Mouse (Mus musculus) adrenal gland, postnatal 4 days (tissue): ENCODE data around the gene Srcap. TPM values are rescaled to one million over a fixed set of nuclear protein-coding genes. Genes with fewer than 3 reads are reported as not detected.

Source experiments
- DNase-seq, 2 experiments: peaks; one replicate each; pipeline ENCODE4 v3.0.0; 2021 to 2022; ENCODE audit warnings: low spot score in 2 of 2, mixed read lengths in 2 of 2
- total RNA-seq, 2 experiments: library from RNA; stranded (reverse); gene quantifications; 2 replicates each; pipeline ENCODE4 v1.2.3; 2021

Gene Srcap
- total RNA-seq, 2 experiments from 2014 or later: 111 to 118 TPM

DNA sequence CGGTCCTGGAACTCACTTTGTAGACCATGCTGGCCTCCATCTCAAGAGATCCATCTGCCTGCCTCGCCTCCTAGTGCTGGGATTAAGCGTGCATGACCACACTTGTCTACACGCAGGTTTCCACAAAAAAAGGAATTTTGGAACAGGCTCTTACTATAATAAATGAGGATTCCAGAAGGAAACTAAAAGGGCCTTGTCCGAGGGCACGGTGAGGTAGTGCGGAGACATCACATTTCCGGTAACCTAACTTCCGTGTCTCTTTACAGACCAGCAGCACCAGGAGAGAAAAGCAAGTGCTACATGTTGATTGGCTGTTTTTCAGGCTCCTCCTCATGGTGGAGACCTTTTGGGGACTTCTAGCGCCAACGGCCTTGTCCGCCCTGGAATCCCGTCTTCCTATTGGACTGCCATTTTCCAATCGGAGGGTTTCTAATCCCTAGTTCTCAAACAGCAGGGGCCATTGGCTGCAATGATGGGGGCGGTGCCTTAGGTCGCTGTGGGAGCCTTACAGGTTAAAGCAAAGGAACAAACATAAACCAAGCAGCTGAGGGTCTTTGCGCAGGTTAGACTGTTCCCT lies 61.2 kb downstream of the Srcap start, which contains the start of gene Phkg2:
Phkg2 (plus strand) TSS at position 446 of the 577 bp plus-strand sequence.
- peak; percentile 54 to 83 for DNase-seq

DNA sequence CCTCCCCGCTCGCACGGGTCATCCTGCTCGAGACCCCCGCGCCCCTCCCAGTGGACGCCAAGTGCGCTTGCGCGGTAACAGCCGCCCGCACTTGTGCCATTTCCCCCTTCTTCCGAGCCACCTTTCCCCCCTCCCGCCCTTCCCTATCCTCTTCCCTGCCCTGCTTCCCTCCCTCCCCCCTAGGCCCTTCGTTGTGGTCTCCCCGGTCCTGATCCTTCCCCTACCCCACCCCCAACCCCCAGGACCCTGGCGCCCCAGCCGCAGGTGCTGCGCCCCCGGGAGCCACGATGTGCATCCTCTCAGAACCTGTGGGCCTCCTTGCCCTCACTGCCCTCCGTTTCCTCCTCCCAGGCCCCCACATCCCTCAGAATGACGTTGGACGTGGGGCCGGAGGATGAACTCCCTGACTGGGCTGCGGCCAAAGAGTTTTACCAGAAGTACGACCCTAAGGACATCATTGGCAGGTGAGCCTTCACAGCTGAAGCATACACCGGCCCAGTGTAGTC lies 61.8 kb downstream of the Srcap start:
- no peak for DNase-seq

DNA sequence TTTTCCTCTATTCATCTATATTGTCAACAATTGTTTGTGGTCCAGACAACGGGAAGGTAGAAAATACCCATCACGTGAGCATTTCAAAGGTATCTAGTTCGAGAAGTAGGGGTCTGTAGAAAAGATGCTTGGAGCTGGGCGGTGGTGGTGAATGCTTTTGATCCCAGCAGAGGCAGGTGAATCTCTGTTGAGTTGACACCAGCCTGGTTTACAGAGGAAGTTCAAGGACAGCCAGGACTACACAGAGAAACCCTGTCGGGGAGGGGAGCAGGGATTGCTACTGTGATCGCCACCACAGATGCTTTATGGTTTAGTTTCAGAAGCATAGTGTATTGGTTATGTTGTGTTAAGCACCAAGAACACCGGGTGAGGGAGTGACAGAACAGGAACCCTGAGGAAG lies 62.3 kb downstream of the Srcap start:
- DNase-seq: no peak

DNA sequence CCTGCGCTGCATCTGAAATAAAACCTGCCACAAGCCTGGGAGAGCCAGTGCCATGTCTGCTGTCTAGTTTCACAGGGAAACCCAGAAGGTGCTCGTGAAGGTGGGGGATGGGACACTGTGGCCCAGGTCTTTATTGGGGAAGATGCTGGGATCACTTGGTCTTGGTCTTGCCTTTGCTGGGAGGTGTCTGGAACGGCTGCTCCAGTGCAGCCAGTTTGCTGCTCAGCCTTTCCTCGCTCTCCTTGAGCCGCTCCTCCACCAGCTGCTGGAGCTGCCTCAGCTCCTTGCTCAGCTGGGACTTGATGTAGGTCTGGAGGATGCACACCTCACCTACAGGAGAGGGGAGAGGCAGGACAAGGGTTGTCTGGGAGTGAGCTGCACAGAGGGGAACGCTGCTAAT lies 71.5 kb downstream of the Srcap start:
- no peak for DNase-seq

DNA sequence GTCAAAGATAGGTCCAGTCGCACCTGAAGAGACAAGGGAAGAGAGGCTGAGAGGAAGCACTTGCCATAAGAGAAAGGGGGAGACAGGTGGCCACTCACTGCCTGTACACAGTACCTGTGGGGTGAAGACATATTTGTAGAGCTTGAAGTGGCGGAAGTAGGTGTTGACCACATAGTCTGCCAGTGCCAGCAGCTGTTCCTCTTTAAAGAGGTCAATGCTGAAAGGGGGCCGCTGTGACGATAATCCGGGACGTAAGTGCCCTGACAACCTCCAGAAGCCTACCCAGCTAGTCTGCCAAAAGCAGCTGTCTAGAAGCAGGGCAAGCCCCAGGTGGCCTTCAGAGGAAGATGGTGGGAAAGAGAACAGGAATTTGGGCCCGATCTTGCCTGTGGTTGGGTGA lies 73.2 kb downstream of the Srcap start:
- DNase-seq: no peak

DNA sequence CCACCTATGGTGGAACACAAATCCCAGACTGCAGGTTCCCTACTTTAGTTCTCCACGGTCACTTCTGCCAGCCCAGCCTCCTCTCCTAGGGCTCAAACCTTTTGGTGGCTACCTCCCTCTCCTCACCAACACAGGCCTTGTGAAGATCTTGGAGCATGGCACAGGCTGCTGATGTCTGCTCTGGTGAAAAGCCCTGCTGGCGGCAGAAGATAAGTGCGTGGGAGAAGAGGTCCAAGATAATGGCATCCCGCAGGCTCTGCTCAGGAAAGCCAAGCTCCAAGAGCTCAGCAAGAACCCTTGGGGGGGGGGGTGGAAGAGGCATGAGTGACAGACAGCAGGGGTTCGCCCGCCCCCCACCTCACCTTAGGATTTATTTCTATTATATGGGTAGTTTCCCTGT lies 74.4 kb downstream of the Srcap start:
- DNase-seq: no peak

DNA sequence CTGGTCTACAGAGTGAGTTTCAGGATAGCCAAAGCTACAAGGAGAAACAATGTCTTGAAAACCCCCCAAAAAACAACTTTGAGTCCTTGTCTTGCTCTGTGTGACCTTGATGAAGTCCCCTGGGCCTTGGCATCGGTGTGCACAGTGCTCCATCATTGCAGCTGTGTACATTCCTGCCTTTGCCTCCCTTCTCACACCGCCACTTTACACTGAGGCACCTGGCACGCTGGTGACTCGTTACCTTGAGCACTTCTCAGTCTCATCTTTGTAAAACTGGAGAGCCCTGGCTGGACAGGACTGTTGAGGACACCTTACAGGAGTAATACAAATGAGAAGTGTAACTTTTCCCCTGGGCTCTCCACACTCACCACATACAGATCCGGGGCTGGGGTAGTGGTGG lies 75.4 kb downstream of the Srcap start:
- no peak for DNase-seq

DNA sequence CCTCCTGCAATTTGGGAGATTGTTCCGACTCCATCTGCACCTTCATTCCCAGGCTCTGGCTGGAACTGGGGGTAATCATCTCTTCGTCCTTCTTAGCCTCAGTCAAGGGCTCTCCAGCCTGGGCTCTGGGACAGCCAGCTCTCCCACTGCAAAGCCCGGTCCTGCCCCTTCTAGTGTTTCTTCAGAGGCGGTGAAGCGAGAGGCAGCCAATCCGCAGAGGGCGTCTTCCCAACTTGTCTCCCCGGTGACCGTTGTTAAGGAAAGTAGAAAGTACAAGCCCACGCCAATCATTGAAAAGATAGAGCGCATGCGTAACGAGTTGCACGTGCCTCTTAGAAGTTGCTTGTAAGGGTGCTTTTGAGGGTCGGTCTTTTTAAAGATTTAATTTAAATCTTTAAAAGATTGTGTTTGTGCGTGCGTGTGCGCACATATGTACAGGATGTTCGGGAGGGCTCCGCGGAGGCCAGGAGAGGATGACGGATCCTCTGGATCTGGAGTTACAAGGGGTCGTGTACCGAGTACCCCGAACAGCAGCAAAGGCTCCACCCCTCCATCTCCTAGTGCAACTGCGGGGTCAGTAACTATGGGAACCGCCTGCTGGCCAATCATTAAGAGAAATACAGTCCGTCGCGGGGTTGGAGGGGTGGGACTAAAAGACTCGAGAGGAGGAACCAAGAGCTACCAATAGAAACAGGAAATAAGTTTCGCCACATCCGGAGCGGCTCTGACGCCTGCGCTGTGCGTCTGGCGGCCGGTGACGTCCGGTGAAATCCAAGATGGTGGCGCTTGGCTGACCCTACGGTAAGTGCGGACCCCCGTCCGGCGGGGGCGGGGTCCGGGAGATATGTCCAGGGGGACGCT lies 76.5 kb downstream of the Srcap start, which contains the start of the genes Ccdc189 and Rnf40:
Ccdc189 (minus strand) TSS at position 585 of the 861 bp plus-strand sequence.
Rnf40 (plus strand) TSS at position 757 of the 861 bp plus-strand sequence.
- peak; percentile 65 to 89 for DNase-seq

DNA sequence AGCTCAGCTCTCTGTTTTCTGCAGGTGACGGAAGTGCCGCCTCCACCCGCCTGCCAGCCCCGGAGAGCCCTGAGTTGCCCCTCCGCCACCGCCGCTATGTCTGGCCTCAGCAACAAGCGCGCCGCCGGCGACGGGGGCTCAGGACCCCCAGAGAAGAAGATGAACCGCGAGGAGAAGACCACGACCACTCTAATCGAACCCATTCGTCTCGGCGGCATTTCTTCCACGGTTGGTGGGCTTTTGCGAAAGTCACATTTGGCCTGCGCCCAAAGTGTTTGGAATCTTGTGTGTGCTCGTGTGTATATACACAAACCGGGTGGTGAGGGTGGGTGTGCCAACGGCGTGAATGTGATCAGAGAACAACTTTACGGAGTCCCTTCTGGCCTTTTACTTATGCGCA lies 77.1 kb downstream of the Srcap start:
- no peak for DNase-seq

DNA sequence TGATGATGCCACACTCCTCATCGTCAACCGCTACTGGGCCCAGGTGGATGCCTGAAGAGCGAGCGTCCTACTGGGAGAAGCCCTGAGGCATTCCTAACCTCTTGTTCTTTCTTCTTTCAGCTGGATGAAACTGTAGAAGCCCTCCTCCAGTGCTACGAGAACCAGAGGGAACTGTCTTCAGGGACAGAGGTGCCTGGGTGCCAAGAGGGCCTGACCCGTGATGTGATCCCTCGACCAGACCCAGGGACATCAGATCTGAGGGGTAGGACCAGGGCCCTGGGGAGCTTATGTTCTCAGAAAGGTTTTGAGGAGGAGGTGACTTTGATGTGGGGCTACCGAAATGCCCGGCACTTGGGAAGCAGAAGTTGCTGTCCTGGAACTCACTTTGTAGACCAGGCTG lies 77.9 kb downstream of the Srcap start:
- no peak for DNase-seq

DNA sequence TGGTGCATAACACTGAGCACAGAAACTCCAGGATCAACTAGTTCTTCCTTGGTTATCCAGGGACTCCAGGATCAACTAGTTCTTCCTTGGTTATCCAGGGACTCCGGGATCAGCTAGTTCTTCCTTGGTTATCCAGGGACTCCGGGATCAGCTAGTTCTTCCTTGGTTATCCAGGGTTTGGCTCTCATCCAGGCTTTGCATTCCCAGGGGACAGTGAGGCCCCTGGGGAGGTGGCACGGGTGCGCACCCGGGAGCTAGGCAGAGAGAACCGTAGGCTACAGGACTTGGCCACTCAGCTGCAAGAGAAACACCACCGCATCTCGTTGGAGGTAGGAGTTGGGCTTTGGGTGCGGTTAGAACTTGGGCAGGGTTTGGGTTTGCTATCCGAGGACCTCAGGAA lies 79.3 kb downstream of the Srcap start:
- DNase-seq: no peak

DNA sequence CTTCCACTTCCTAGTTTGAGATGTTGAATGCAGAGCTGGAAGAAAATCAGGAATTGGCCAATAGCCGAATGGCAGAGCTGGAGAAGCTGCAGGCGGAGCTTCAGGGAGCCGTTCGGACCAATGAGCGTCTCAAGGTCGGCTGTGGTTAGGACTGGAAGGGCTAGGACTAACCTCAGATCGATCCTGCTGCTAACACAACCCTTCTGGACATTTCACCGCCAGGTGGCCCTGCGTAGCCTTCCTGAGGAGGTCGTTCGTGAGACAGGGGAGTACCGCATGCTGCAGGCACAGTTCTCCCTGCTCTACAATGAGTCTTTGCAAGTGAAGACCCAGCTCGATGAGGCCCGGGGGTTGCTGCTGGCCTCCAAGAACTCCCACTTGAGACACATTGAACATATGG lies 80.8 kb downstream of the Srcap start:
- no peak for DNase-seq

DNA sequence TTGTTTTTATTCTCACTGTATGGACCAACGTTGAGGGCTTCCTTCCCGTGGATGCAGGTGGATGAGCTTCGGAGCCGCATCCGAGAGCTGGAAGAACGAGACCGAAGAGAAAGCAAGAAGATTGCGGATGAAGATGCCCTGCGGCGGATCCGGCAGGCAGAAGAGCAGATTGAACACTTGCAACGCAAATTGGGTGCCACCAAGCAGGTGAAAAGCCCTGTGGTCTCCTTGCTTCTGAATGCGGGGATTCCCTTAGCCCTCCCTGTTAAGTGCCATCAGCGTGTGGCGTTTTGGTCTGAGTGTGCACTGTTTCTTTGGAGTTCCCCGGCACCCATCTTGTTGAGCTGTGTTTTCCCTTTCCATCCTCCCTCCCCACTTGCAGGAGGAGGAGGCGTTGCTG lies 85.0 kb downstream of the Srcap start:
- no peak for DNase-seq

DNA sequence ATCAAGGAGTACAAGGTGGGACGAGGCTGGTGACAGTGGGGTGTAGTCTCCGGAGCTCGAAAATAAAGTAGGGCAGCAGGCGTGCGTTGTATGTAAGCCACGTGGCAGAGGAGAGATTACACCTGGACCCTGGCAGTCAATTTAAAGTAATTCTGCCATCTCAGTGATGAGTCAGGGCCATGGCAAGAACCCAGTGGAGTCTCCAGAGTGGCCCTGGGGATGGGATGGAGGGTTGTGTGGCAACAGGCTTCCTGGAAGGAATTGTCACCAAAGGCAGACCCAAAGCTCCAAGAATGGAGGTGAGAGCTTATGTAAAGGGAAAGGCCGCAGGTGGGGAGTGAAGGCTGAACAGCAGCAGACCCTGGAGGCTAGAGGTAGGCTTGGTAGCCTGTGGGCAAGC lies 88.8 kb downstream of the Srcap start:
- DNase-seq: no peak

DNA sequence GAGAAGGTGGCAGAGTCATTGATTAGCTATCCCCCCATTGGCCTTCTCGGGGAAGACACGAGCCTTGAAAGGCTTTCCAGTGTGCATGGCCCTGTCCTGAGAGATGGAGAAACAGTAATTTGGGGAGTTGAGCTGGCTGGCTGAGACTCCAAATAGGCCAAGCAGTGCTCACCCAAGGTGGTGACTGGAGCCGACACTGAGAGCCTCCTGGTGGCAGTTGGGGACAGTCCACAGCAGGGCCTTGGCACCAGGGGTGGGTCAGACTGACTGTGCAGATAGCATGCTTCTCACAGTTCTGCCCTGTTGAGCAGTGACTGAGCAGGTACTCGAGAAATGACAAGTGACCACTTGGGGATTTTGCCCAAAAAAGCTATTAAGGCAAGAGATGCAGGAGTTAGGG lies 90.0 kb downstream of the Srcap start:
- DNase-seq: no peak

DNA sequence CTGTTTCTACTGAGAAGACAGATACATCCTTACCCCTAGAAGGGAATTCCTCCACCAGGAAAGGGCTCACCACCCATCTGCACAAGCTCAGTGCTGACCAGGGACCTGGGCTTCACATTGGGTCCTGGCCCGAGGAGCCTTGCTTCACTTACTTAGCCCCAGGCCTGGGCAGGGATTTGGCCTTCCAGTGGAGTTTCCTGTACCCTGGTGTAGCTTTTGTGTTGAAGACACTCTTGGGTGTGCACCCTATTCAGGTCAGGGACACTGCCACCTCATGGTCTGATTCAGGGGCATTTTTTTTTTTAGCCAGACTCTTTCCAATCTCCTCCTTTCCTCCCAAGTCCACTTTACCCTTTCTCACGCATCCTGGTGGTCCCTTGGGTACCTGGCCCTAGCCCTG lies 91.1 kb downstream of the Srcap start:
- DNase-seq: no peak

DNA sequence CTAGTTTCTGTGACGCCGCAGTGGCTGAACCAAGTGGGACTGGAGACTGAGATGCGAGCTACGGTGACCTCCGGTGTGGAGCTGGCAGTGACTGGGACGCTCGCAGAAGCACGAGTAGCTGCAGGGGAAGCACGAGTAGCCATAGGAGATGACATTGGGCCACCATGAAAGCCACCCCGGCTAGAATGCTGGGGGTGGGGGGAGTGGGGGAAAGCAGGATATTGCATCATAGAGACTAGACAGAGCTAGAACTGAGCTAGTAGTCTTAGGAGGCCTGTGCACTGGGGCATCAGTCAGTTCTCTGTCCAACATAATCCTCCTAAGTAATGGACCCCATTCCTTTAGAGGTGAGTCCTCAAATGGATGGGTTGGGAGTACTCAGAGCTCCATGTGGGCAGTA lies 92.5 kb downstream of the Srcap start:
- no peak for DNase-seq

DNA sequence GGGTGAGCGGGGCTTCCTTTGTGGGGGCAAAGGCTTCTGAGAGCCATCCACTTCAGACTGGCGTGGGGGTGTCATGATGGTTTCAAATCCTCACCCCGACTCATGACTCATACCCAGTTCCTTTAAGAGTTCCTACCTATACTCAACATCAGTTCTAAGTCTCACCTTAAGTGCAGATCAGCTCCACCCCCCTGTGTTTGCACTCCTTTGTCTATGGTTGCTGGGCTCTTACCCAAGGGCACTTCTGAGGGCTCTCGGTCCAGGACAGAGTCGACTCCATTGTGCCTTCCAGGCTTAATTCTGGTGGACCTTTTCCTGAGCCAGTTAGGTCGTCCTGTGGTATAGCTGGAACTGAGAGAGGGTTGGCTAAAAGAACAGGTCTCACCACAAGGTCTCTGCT lies 95.4 kb downstream of the Srcap start:
- no peak for DNase-seq
